Mouse (Mus musculus): Measurements from ENCODE around the gene Iqch. TPM values are rescaled to one million over a fixed set of nuclear protein-coding genes. Genes with fewer than 3 reads are reported as not detected.

Iqch gene
- not detected for total RNA-seq (2021)

DNA sequence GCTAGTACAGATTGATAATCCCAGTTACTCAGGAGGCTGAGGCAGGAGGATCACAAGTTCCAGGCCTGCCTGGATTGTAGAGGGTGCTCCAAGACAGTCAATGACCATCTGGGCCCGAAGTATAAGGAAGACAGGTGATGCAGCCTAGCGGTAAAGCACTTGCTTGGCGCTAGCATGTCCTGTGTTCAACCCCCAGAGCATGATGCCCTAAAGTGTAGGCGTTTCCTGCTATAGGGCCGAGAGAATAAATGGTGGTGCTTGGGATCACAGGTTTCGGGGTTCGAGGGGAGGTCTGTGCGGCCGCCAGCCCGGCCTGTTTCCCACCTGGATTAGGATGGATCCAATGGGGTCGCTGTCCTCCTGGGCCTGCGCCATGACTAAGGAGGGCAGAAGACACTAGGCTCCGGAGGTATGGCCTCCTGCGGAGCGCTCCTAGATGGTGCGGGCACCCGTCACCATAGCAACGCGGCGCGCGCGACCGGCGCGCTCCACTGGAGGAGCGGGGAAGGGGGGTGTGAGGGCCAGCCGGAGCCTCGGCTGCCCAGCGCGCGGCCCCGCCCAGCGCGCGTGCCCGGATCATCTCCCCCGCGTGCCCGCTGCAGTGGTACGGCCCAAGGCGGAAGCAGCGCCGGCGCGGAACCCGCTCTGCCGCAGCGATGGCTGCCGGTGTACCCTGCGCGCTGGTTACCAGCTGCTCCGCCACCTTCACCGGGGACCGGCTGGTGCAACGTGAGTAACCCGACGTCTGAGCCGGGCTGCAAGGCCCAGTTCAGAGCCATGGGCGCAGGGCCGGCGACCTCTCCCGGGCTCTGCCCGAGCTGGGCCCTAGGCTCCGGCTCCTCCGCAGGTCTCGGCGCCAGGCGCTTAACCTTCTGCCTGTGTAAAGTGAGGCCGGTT is at the start of gene Iqch, which contains the start of gene Aagab:
Gene Iqch, minus strand, starts transcription at position 451 of the 897 bp plus-strand sequence.
Gene Aagab, plus strand, starts transcription at position 618 of the 897 bp plus-strand sequence.
- peak; percentile 97 for DNase-seq

DNA sequence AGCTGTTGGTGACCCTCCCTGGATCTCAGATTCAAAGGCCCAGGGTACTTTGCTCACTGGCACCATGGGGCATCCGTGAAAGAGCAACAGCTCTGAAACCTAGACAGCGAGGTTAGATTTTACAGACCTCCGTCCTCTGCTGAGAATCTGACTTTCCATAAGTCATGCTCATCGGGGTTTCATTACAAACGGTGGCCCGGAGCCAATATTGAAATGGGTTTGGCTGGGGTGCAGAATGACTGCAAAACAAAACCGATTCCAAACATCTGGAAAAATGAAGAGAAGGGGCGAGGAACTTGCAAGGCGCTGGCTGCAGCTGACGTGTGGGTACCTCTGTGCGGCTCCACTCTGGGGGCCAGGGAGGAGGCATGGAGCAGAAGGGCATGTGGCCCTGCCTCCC is 49.3 kb upstream of the Iqch start:
- peak; percentile 68 for DNase-seq

GRCm38 (mm10) chr9:63650905-63651304 is 48.6 kb upstream of the Iqch start:
- peak; percentile 61 for DNase-seq

- DNase-seq: peak; percentile 69
Observed at GRCm38 (mm10) chr9:63649841-63650545, 47.7 kb upstream of the Iqch start.

- no peak for DNase-seq
Observed at GRCm38 (mm10) chr9:63648520-63648918, 46.2 kb upstream of the Iqch start.

DNA sequence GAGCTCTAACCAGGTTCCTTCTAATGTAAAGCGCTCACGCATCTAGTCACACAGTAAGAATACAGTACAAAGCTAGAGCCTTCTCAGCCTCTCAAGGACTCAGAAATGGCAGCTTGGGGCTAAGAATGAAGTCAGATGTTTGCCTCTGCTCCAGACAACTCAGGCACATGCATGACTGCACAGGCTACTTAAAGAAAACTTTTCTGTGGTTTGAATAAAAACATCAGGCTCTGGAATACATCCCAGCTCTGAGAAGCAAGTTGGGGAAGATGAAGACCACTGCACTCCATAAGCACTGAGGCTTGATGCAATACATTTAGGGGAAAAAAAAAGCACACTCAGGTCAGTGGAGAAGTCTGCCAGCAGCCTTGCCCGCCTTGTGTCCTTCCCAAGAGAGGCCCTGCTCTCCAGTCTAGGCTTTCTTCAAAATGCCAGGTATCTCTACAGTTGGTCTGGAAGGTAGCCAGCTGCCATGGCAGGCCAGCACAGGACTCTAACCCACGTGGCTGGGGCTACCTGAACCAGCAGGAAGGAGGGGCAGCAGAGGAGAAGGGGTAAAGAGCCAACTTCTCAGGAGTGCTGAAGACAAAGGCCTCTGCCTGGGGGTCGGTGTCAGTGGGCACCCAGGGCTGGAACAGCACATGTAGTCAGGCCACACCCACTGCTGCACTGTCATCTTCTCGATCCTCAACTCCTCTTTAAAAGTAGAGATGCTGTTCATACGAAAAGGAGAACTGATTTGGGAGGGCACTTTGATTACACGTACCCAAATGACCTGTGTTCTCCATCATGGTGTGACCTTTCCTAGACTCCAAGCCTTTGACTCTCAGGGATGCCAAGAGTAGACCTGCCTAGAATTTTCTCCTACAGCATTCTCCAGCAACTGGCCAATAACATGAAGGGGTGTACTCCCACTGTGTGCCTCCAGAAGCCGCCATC is 45.6 kb upstream of the Iqch start:
- no peak for DNase-seq

DNA sequence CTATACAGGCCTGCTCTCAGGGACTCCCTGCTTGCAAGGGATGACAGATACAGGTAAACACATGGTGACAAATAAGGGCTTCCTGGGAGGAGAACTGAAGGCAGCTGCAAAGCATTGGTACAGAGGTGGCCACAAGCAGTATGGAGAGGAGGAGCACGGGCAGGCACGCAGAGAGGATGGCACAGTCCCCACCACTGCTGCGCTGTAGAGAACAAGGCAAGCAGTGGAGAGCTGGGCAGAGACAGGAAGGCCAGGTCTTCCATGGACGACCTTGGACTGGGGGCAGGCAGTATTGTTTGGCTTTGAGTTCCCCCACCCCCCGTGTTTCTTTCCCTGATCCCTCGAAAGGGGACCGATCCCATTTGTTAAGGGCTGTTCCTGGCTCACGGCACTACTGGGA is 42.8 kb upstream of the Iqch start:
- DNase-seq: no peak

- DNase-seq: no peak
Observed at GRCm38 (mm10) chr9:63644011-63644410, 41.7 kb upstream of the Iqch start.

- no peak for DNase-seq
Observed at GRCm38 (mm10) chr9:63641983-63642646, 39.8 kb upstream of the Iqch start.

DNA sequence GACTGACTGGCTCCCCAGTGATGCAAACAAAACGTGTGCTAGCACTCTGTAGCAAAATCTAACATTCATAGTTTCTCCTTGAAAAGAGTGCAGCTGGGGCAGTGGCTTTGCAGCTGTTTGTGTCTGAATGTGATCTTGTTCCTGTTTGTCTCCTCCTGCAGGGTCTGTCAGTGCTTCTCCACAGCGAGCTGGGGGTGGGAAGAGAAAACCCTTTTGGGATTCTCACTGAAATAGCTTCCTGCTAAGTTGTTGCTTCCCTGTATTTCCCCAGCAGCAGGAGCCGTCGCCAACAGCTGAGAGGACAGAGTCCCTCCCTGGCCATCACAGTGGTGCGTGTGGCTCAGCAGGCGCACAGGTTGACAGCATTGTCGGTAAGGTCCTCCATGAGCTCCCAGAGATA is 33.8 kb upstream of the Iqch start:
- DNase-seq: no peak

- DNase-seq: no peak
Observed at GRCm38 (mm10) chr9:63633334-63633733, 31.0 kb upstream of the Iqch start.

GRCm38 (mm10) chr9:63632924-63633323 is 30.6 kb upstream of the Iqch start:
- DNase-seq: no peak

- no peak for DNase-seq
Observed at GRCm38 (mm10) chr9:63632045-63632444, 29.8 kb upstream of the Iqch start.

GRCm38 (mm10) chr9:63625090-63625756 is 22.9 kb upstream of the Iqch start:
- DNase-seq: no peak

- DNase-seq: no peak
Observed at GRCm38 (mm10) chr9:63623895-63624569, 21.7 kb upstream of the Iqch start.

DNA sequence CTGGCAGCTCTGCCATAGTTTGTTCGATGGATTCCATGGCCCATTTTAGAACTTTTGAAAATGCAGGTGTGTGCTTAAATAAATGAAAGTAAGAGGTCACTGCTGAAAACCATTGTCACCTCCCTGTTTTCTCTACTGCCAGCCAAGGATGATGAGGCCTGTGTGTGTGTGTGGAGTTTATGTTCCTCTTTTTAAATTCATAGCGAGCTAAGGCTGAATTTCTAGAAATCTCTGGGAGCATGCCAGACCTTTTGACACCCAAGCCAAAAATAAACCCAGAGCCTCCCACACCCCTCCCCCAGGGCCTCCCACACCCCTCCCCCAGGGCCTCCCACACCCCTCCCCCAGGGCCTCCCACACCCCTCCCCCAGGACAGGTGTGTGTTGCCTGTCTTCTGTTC is 15.7 kb upstream of the Iqch start:
- DNase-seq: no peak

DNA sequence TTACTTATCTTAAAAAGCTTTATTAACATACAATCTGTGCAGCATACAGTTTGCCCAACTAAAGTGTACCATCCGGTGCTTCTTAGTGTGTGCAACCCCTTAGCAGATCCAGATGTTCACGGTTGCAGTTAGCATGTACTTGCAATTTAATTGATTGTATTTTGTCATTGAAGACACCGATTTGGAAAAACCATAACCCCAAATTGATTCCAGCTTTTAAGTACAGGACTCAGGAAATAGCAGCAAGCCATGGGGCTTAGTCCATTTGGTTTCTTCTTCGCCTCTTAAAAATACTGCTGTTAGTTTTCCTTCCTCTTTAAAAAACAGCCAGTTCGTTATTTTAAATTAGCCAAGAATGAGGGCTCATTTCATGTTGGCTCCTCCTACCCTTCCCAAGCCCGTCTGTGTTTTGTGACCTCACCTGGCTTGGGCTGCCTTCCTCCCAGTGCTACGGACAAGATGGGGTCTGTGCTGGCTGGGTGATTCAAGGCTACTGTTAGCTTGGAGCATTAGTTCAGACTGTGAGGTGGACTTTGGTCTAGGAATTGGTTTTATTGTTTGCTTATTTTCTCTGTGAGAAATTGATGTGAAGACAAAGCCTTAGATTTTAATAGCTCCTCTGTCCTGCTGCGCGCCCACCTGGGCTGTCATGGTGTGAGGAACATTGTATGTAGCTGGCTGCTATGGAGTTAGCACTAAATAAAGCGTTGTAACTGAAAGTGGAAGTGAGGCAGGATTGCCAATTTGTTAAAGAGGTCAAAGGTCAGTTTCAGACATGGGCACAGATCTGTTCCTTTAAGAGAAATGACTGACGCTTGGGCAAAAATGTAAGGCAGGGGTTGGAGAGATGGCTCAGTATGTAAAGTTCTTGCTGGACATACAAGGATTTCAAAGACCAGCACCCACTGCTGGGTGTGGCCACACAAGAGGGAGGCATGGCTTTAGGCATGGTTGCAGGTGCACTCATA is 12.0 kb upstream of the Iqch start:
- DNase-seq: no peak

GRCm38 (mm10) chr9:63613569-63613968 is 11.3 kb upstream of the Iqch start:
- no peak for DNase-seq
